Mouse (Mus musculus) neural tube, embryonic 11.5 days (tissue): ENCODE results near the gene 4933402D24Rik. TPM values are rescaled to one million over a fixed set of nuclear protein-coding genes. Genes with fewer than 3 reads are reported as not detected.
A peak's percentile ranks its signal among the peaks of the same experiment; 100 is the strongest.

Experiments used
- ATAC-seq: fragments of 200-750 bp; cut with Nextera tagmentation; 2 replicates; pipeline ENCODE4 v1.8.0; 2017; ENCODE audit warnings: moderate number of reproducible peaks, mild to moderate bottlenecking, moderate TSS enrichment, moderate library complexity; ENCODE audit not compliant: insufficient read depth, low FRiP score, low TSS enrichment
- DNase-seq: peaks from one replicate; pipeline ENCODE4 v3.0.0-alpha.2; 2015; ENCODE audit warnings: low spot score
- H3K27ac ChIP-seq: fragments of 300-500 bp; sonication (generic); 2 replicates; pipeline ENCODE4 v1.5.1; 2014; ENCODE audit warnings: low read depth, mild to moderate bottlenecking, low read length
- H3K27me3 ChIP-seq: fragments of 300-500 bp; sonication (generic); 2 replicates; pipeline ENCODE4 v1.6.1; 2014; ENCODE audit warnings: mild to moderate bottlenecking, low read length, mixed read lengths; ENCODE audit not compliant: control insufficient read depth, insufficient read depth
- H3K36me3 ChIP-seq: fragments of 300-500 bp; sonication (generic); 2 replicates; pipeline ENCODE4 v1.6.1; 2014; ENCODE audit warnings: mild to moderate bottlenecking, low read length, moderate library complexity, mixed read lengths; ENCODE audit not compliant: control insufficient read depth, insufficient read depth
- H3K4me1 ChIP-seq: fragments of 300-500 bp; sonication (generic); 2 replicates; pipeline ENCODE4 v1.6.1; 2014; ENCODE audit warnings: low read length, mixed read lengths; ENCODE audit not compliant: control insufficient read depth, insufficient read depth
- H3K4me2 ChIP-seq: fragments of 300-500 bp; sonication (generic); 2 replicates; pipeline ENCODE4 v1.6.1; 2014; ENCODE audit warnings: low read depth, mild to moderate bottlenecking, moderate library complexity
- H3K4me3 ChIP-seq: fragments of 300-500 bp; sonication (generic); 2 replicates; pipeline ENCODE4 v1.5.1; 2014; ENCODE audit warnings: low read depth, low read length
- H3K9ac ChIP-seq: fragments of 300-500 bp; sonication (generic); 2 replicates; pipeline ENCODE4 v1.6.1; 2014; ENCODE audit warnings: mild to moderate bottlenecking, low read length
- H3K9me3 ChIP-seq: fragments of 300-500 bp; sonication (generic); 2 replicates; pipeline ENCODE4 v1.6.1; 2016; ENCODE audit warnings: low read length; ENCODE audit not compliant: control insufficient read depth
- WGBS: fragments of 180-500 bp; shearing (Covaris S2); extraction: QIAGEN DNeasy Blood & Tissue Kit; methylation state at CpG from one replicate; pipeline ENCODE4 v1.1.7; 2014; 5-methylcytosine and 5-hydroxymethylcytosine counted together
- polyA plus RNA-seq: library from polyadenylated mRNA; unstranded; fragments of >200 nt; fragmentation: Nextera tagmentation; extraction: Ambion mirVana; gene quantifications from 2 replicates; pipeline ENCODE4 v1.2.1, GENCODE M21; 2014

The 4933402D24Rik gene
- polyA plus RNA-seq, 1 experiment from 2014 or later, result 0.17 TPM

DNA sequence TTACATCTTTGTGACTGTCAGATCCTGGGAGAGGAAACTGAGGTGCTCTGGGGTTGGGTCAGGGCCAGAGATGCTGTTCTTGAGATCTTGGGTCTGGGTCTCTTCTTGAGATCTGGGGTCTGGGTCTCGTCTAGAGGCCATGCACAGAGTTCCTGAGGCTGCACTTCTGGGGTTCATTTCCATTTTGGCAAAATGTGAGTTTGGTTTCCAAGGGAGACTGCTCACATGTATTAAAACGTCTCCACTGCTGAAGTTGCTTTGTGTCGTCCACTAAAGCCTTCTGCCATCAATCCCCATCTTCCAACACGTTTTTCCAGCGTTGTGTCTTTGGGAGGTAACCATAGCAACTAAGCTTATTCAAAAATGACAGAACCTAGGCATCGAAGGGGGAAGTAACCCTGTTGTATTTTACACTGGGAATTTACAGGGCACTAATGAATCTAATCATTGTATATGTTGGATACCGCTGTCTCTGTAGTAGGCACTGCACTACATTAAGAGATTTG, 5.1 kb downstream of the 4933402D24Rik start:
- ATAC-seq (peak; percentile 73), DNase-seq (peak; percentile 40)
- no peak overlapping the region for H3K4me2 ChIP-seq
- no peaks in the 10 kb centered on the region for H3K9me3 ChIP-seq
- H3K27me3 ChIP-seq, result no peaks in the 10 kb centered on the region
- H3K27ac ChIP-seq, result peak overlapping the region; percentile 84
- no peaks in the 10 kb centered on the region for H3K36me3 ChIP-seq
- 34% methylated on average over 7 of the region's 7 CpGs for WGBS
- H3K4me1 ChIP-seq, result peaks cover 20% of the 10 kb centered on the region
- no peak overlapping the region for H3K9ac ChIP-seq
- H3K4me3 ChIP-seq, result no peak overlapping the region

DNA sequence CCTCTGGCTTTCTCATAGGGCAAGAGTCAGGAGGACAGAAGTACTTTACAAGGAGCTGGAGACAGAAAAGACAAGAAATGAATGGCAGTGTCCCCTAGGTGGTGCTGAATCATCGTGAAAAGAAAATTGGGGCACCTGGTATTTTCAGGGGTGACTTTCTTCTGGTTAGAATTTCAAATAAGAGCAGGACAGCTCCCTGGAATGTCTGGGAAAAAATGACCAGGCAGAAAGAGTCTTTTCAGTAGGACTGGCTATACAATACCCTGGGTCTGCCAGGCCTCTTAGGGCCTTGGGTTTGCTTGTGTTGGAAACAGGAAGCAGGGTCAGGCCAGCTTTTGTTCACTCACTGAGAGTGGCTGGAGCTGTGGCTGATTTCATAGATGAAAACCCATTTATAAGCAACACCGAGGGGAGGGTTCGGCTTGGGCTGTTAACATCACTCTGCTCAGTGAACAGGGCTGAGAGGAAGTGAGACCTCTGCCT, 5.8 kb downstream of the 4933402D24Rik start:
- Histone ChIP-seq H3K27me3 (no peaks in the 10 kb centered on the region), H3K9ac (peak overlapping the region; percentile 0), H3K27ac (peak overlapping the region; percentile 84), H3K36me3 (no peaks in the 10 kb centered on the region), H3K4me2 (no peak overlapping the region), H3K4me1 (peaks cover 20% of the 10 kb centered on the region), H3K4me3 (no peak overlapping the region), H3K9me3 (no peaks in the 10 kb centered on the region)
- DNase-seq, result peak; percentile 76
- ATAC-seq, result peak; percentile 71
- WGBS, result 8% methylated on average over 3 of the region's 3 CpGs

DNA sequence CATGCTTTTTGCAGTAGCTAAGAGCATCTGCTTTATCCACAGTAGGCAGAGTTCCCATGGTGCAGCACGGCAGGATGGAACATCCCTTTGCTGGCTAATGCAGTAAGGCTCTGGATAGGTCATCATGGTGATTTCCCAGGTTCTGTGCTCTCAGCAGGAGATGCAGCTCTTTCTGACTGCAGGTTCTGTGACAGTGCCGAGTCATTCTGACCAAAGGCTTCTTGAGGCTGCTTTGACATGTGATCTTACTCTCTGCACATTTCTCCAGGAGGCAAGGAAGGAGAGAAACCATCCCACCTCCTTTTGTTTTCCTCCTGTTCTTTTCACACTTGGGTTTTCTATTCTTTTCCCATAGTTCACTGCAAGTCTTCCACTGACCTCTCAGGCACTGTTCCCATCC, 13.1 kb downstream of the 4933402D24Rik start:
- Histone ChIP-seq H3K9me3 (no peaks in the 10 kb centered on the region), H3K9ac (no peak overlapping the region), H3K4me1 (no peaks in the 10 kb centered on the region), H3K4me2 (no peak overlapping the region), H3K4me3 (no peak overlapping the region), H3K27ac (no peak overlapping the region), H3K27me3 (no peaks in the 10 kb centered on the region), H3K36me3 (peaks cover under 1% of the 10 kb centered on the region)
- DNase-seq (no peak), ATAC-seq (no peak)
- WGBS, result 59% methylated on average over 2 of the region's 2 CpGs

DNA sequence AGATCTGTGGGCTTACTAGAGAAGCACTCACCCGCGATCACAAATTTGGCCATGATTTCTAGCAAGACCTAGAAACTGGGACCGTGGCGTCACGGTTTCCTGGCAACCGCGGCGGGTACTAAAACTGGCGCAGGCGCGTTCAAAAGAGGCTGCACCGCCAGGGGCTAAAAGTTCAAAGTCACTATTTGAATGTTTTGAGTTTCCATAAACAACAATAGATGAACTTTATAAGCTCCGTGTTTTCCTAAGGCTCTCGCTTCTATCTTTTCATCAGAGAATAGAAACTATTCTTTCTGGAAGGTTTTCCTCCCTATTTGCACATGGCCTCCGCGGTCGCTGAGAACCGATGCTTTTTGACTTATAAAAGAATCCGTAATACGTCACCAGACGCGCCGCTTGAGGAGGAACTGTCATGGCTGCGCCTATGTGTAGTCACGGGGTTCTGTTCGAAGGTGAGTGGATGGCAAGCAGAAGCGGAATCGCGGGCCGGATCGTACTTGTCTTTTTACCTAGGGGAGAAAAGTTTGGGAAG, 38.8 kb downstream of the 4933402D24Rik start, which contains the start of the genes Mdh1b and Fastkd2:
Mdh1b (minus strand) TSS at position 79 of the 532 bp plus-strand sequence.
Fastkd2 (plus strand) TSS at position 375 of the 532 bp plus-strand sequence.
- peak within 1 kb of the TSS; percentile 69 for H3K4me3 ChIP-seq
- H3K36me3 ChIP-seq, result no peaks in the 10 kb centered on the region
- ATAC-seq (peak; percentile 95), DNase-seq (peak; percentile 92)
- peak within 1 kb of the TSS; percentile 65 for H3K9ac ChIP-seq
- H3K4me2 ChIP-seq, result peak within 1 kb of the TSS; percentile 53
- H3K4me1 ChIP-seq, result peaks cover 7% of the 10 kb centered on the region
- no peaks in the 10 kb centered on the region for H3K27me3 ChIP-seq
- no peak within 1 kb of the TSS for H3K27ac ChIP-seq
- WGBS, result under 1% methylated on average over 31 of the region's 31 CpGs
- no peaks in the 10 kb centered on the region for H3K9me3 ChIP-seq

DNA sequence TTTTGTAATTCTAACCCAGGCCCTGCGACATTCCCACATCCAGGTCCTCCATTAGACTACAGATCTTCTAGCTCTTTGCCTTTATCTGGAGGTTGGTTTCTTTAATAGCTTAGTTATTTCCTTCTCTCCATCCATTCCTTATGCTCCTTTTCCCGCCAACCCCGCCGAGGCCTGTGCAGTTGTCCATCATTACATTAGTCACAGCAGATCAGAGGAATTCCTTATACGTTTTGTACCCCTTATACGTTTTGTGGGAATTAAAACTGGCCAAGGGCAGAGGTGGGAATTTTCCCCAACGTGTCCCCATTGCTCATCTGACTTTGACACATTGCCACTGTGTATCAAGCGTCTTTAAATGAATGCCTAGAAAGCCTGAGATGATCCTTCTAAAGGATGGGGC, 39.3 kb downstream of the 4933402D24Rik start:
- Histone ChIP-seq H3K4me2 (peak overlapping the region; percentile 46), H3K4me1 (peaks cover 7% of the 10 kb centered on the region), H3K9me3 (no peaks in the 10 kb centered on the region), H3K27ac (no peak overlapping the region), H3K4me3 (peak overlapping the region; percentile 69), H3K36me3 (no peaks in the 10 kb centered on the region), H3K9ac (no peak overlapping the region), H3K27me3 (no peaks in the 10 kb centered on the region)
- DNase-seq (peak; percentile 10), ATAC-seq (no peak)
- 41% methylated on average over 8 of the region's 8 CpGs for WGBS

DNA sequence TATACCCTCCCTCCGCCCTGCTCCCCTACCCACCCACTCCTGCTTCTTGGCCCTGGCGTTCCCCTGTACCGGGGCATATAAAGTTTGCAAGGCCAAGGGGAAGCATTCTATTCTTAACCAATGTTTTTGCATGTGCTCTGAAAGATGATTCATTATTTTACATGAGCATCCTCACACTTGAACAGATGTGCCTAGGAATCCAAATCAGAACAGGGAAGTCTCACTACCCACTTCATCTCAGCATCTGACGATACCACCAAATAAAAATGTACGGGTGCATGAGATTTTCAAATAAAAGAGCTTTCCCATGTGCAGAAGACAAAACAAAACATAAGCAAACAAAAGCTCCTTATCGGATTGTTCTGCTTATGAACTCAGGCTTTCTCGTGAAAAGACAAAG, 48.9 kb downstream of the 4933402D24Rik start:
- no peak overlapping the region for H3K4me2 ChIP-seq
- H3K9me3 ChIP-seq, result no peaks in the 10 kb centered on the region
- ATAC-seq (no peak), DNase-seq (no peak)
- 88% methylated on average over 7 of the region's 7 CpGs for WGBS
- H3K9ac ChIP-seq, result no peak overlapping the region
- no peak overlapping the region for H3K4me3 ChIP-seq
- H3K27ac ChIP-seq, result no peak overlapping the region
- no peaks in the 10 kb centered on the region for H3K36me3 ChIP-seq
- H3K27me3 ChIP-seq, result no peaks in the 10 kb centered on the region
- H3K4me1 ChIP-seq, result no peaks in the 10 kb centered on the region

DNA sequence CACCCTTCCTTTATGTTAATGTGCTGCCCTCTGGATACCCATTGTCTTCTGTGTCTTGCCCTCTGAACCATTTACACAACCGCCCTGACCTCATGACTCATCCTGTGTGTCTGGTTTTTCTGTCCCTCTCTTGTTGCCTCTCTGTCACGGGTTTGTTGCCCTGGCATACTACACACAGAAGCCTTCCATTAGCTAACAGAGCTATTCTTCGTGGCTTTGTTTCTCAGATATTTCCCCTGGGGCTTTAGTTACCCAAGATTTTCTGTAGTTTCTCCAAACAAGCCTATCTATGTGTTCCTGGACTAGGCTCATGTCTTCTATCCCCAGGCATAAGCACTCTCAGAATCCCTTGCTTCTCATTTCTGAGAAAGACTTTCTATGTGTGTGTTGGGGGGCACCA, 60.2 kb downstream of the 4933402D24Rik start:
- WGBS, result 72% methylated on average over 3 of the region's 3 CpGs
- ATAC-seq (no peak), DNase-seq (no peak)
- Histone ChIP-seq H3K27ac (no peak overlapping the region), H3K27me3 (no peaks in the 10 kb centered on the region), H3K36me3 (no peaks in the 10 kb centered on the region), H3K4me2 (no peak overlapping the region), H3K4me1 (no peaks in the 10 kb centered on the region), H3K4me3 (no peak overlapping the region), H3K9ac (no peak overlapping the region), H3K9me3 (no peaks in the 10 kb centered on the region)

DNA sequence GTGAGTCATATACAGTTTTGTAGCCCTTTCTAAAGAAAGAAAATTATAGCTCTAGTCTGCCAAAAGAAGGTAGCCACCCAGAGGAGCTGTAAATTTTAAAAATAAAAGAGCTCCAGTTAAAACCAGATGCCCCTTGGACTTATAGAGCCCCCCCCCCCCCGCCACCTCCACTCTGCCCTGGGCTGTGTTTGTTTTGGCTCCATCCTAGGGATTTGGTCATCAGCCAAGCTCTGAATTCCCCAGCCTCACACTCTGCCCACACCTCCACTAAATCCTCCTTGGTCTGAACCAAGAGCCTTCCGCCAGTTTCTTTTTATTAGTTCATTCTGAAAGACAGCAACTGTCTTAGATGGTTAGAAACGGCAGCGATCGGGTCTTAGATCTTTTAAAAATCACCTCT, 63.3 kb downstream of the 4933402D24Rik start:
- H3K27ac ChIP-seq, result no peak overlapping the region
- no peaks in the 10 kb centered on the region for H3K9me3 ChIP-seq
- H3K4me1 ChIP-seq, result no peaks in the 10 kb centered on the region
- no peaks in the 10 kb centered on the region for H3K27me3 ChIP-seq
- 73% methylated on average over 5 of the region's 5 CpGs for WGBS
- no peak overlapping the region for H3K4me2 ChIP-seq
- H3K36me3 ChIP-seq, result no peaks in the 10 kb centered on the region
- ATAC-seq, result no peak
- no peak overlapping the region for H3K9ac ChIP-seq
- H3K4me3 ChIP-seq, result no peak overlapping the region
- no peak for DNase-seq
